Mouse (Mus musculus) neural tube, embryonic 14.5 days (tissue): ENCODE measurements around the gene Lmntd1. TPM values are rescaled to one million over a fixed set of nuclear protein-coding genes. Genes with fewer than 3 reads are reported as not detected.

Source experiments
- polyA plus RNA-seq: library from polyadenylated mRNA; unstranded; fragments of >200 nt; fragmentation: Nextera tagmentation; extraction: Ambion mirVana; gene quantifications from 2 replicates; pipeline ENCODE4 v1.2.1, GENCODE M21; 2014

Gene Lmntd1
- polyA plus RNA-seq, 1 experiment from 2014 or later, result 0.16 TPM

Other genes with a start within 250 kb of the Lmntd1 start
- gene Tuba3b, start 1.4 kb upstream of the Lmntd1 start, polyA plus RNA-seq, result not detected in 2 replicates
- 5.5 and 6.2 TPM in 2 replicates for gene Rassf8, start 132.4 kb upstream of the Lmntd1 start, polyA plus RNA-seq